Mouse (Mus musculus): ENCODE results near the gene Sppl3.

Gene Sppl3

GRCm38 (mm10) chr5:114980122-114980748 lies 30.7 kb upstream of the Sppl3 start:
- in situ Hi-C loops (cut with MboI; ENCODE audit: low pct_unique_long_range_greater_than_20kb in 1 of 2, low sequenced_read_pairs in 2 of 2, unreplicated experiment in 1 of 2): loop anchor here in 1 of 2 experiments (25.0 kb wide), 1 partner anchor 257 kb away; the partner anchor contains the start of gene Pop5

- in situ Hi-C loops (cut with MboI; ENCODE audit: low pct_unique_long_range_greater_than_20kb in 1 of 2, low sequenced_read_pairs in 2 of 2, unreplicated experiment in 1 of 2): loop anchor here in 1 of 2 experiments (25.0 kb wide), 1 partner anchor 255 kb away; the partner anchor contains the start of gene Pop5
Measured at GRCm38 (mm10) chr5:114982001-114982400, 28.9 kb upstream of the Sppl3 start.

- in situ Hi-C loops (cut with MboI; ENCODE audit: low pct_unique_long_range_greater_than_20kb in 1 of 2, low sequenced_read_pairs in 2 of 2, unreplicated experiment in 1 of 2): loop anchor here in 1 of 2 experiments (25.0 kb wide), 1 partner anchor 252 kb away; the partner anchor contains the start of gene Pop5
Measured at GRCm38 (mm10) chr5:114985074-114985473, 25.9 kb upstream of the Sppl3 start.

GRCm38 (mm10) chr5:114996447-114996846 lies 14.5 kb upstream of the Sppl3 start:
- in situ Hi-C loops (cut with MboI; ENCODE audit: low pct_unique_long_range_greater_than_20kb in 1 of 2, low sequenced_read_pairs in 2 of 2, unreplicated experiment in 1 of 2): loop anchor here in 1 of 2 experiments (25.0 kb wide), 1 partner anchor 241 kb away; the partner anchor contains the start of gene Pop5

DNA sequence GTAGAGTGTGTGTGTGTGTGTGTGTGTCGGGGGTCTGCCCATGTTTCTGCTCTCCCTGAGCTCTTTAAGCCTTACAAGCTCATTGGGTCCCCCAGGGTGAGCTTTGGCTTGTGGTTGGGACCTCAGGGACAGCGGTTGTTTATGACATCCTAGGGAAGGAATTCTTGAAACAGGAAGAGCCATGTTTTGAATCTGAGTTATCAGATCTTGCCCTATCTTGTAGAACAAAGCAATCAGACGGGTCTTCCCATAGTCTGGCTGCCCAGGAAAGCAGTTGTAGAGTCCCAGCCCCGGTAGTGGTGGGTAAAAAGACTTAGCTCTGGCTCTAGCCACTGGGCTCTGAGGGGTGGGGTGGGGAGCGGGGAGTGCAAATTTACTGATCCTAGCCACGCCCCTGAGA lies 13.6 kb upstream of the Sppl3 start:
- in situ Hi-C loops (cut with MboI; ENCODE audit: low pct_unique_long_range_greater_than_20kb in 1 of 2, low sequenced_read_pairs in 2 of 2, unreplicated experiment in 1 of 2): loop anchor here in 1 of 2 experiments (25.0 kb wide), 1 partner anchor 240 kb away; the partner anchor contains the start of gene Pop5

DNA sequence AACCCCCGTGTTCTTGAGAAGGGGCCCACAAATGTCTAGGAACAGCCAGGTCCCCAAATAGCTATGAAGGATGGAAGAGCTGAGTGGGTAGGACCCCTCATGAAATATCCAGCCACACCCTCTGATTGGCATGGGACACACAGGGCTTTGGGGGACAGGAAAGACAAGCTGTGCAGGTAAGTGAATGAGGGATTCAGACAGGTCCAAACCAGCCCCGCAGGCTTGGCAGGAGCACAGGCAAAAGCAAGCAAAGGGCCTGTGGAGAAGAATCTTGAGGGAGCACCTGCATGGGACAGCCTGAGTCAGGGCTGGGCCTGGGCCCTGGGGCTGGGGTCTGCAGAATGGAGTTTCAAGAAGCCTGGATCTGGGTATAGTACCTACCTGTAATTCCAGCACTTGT lies 10.4 kb upstream of the Sppl3 start:
- in situ Hi-C loops (cut with MboI; ENCODE audit: low pct_unique_long_range_greater_than_20kb in 1 of 2, low sequenced_read_pairs in 2 of 2, unreplicated experiment in 1 of 2): no loop called here

DNA sequence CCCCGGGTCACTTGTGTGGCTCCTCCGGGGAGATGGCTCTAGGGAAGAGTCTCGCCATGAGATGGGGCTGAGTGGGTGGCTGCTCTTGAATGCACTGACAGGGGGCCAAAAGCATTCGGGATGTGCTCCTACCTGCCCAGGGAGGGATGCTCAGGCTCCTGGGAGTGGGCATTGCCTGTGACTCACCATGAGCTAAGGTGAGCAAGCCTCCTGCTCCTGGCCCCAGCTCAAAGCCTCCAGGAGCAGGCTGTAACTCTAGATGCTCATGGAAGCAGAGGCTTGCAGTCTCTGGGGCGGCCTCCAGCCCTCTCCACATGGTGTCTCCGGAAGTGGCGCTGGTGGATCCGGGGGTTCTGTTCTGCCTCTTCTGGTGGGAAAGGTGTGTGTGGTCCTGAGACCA lies 9.5 kb upstream of the Sppl3 start:
- in situ Hi-C loops (cut with MboI; ENCODE audit: low pct_unique_long_range_greater_than_20kb in 1 of 2, low sequenced_read_pairs in 2 of 2, unreplicated experiment in 1 of 2): no loop called here

DNA sequence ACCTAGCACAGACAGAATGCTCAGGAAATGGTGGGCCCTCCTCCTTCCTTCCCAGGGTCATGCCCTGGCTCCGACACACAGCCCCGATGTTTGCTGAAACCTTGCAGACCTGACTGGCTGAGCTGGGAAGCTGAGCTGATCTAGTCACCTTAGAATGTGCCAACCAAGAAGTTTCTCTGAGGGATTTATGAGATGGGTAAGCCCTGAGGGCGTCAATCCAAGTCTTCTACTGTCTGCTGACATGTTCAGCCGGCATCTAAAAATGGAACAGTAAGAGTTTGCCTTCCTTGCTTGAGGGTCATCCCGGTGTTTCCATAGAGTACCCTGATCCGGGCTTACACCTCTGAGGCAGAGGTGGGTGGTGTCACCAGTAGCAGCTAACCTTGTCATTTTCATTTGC lies 8.2 kb upstream of the Sppl3 start:
- in situ Hi-C loops (cut with MboI; ENCODE audit: low pct_unique_long_range_greater_than_20kb in 1 of 2, low sequenced_read_pairs in 2 of 2, unreplicated experiment in 1 of 2): no loop called here

GRCm38 (mm10) chr5:115003224-115003873 lies 7.6 kb upstream of the Sppl3 start:
- in situ Hi-C loops (cut with MboI; ENCODE audit: low pct_unique_long_range_greater_than_20kb in 1 of 2, low sequenced_read_pairs in 2 of 2, unreplicated experiment in 1 of 2): no loop called here

- in situ Hi-C loops (cut with MboI; ENCODE audit: low pct_unique_long_range_greater_than_20kb in 1 of 2, low sequenced_read_pairs in 2 of 2, unreplicated experiment in 1 of 2): no loop called here
Measured at GRCm38 (mm10) chr5:115007768-115008167, 3.2 kb upstream of the Sppl3 start.

DNA sequence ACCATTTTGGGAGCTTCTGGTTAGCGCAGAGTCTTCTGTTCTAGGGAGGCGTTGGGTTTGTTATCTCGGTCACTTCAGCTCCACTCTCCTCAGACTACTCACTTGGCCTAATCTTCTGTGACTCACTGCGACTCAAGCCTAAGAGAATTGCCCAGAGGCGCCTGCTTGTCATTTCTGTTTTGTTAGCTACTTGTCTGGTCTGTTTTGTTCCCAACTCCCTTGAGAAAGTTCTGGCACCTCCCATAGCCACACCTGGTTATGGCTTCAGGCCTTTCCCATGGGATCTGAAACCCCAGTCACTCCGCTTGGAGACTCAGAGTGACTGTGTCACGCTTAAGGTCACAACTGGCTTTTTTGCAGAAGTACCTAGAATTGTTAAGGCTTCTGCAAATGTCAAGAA lies 2.6 kb upstream of the Sppl3 start:
- in situ Hi-C loops (cut with MboI; ENCODE audit: low pct_unique_long_range_greater_than_20kb in 1 of 2, low sequenced_read_pairs in 2 of 2, unreplicated experiment in 1 of 2): no loop called here

DNA sequence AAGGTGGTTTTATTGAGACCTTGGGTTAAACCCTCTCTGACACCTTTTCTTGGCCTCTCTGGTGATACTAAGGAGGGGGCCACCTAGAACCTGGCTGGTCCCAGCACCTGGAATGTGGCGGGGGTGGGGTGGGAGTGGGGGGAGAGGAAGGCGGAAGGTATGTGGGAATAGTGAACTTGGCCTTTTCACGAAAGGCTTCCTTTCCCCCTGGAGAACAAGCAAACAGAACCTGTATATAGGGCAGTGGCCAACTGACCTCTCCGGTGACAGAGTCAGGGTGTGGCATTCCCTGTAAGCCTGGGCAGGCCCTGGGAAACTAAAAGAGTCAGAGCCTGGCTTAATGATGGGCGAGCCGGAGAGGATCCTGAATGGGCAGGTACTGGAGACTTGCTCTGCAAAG lies 1.8 kb upstream of the Sppl3 start:
- in situ Hi-C loops (cut with MboI; ENCODE audit: low pct_unique_long_range_greater_than_20kb in 1 of 2, low sequenced_read_pairs in 2 of 2, unreplicated experiment in 1 of 2): no loop called here

GRCm38 (mm10) chr5:115009961-115010360 lies 976 bp upstream of the Sppl3 start:
- in situ Hi-C loops (cut with MboI; ENCODE audit: low pct_unique_long_range_greater_than_20kb in 1 of 2, low sequenced_read_pairs in 2 of 2, unreplicated experiment in 1 of 2): no loop called here

- in situ Hi-C loops (cut with MboI; ENCODE audit: low pct_unique_long_range_greater_than_20kb in 1 of 2, low sequenced_read_pairs in 2 of 2, unreplicated experiment in 1 of 2): no loop called here
Measured at GRCm38 (mm10) chr5:115011217-115011518, 231 bp downstream of the Sppl3 start.

GRCm38 (mm10) chr5:115011519-115012261 lies 753 bp downstream of the Sppl3 start:
- in situ Hi-C loops (cut with MboI; ENCODE audit: low pct_unique_long_range_greater_than_20kb in 1 of 2, low sequenced_read_pairs in 2 of 2, unreplicated experiment in 1 of 2): no loop called here

DNA sequence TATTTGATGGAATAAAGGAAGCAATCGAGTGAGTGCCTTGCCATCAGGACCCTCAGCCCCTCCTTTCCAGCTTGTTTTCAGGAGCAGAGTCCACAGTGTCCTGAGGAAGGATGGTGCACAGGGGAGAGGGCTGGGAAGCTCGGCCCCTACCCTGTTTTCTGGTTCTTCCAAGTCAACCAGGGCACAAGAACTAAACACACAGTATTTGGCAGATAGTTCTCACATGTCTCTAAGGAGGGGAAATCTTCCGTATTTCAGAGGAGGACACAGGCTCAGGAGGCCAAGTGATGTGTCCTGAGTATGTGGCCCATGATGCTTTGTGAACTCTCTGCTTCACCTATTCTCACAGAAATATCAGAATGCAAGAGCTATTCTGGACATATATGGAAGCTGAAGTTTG lies 2.5 kb downstream of the Sppl3 start:
- in situ Hi-C loops (cut with MboI; ENCODE audit: low pct_unique_long_range_greater_than_20kb in 1 of 2, low sequenced_read_pairs in 2 of 2, unreplicated experiment in 1 of 2): no loop called here

DNA sequence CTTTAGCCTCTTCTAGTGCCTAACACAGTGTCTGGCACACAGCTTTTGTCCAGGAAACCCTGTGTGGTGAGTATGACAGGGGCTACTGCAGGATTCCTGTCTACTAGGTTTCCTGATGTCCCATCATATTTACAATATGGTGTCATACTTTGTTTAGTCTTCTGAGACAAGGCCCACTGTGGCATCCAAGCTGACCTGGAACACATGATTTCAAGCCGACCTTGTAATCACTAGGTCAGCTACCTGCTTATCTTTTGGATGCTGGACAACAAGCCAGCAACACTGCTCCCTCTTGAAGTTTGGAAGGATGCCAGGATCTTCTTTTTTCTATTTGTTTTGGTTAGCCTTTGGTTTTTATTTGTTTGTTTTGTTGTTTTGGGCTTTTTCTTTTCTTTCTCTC lies 3.6 kb downstream of the Sppl3 start:
- in situ Hi-C loops (cut with MboI; ENCODE audit: low pct_unique_long_range_greater_than_20kb in 1 of 2, low sequenced_read_pairs in 2 of 2, unreplicated experiment in 1 of 2): no loop called here

DNA sequence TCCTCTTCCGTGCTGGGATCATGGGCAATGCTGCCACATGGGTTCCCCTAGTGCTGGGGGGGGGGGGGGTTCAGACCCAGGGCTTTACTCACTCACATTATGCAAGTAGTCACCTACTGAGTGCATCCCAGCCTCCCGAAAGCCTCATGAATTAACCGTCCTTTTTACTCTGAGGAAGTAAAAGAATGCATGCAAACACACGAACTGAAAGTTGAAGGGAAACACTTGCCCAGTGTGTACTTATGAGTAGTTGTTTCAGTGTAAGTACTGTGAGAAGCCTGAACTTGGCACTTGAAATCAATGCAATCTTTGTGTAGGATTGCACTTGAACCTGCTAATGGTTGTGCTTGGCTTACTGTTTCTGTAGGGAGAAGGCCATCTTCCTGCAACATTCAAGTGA lies 4.2 kb downstream of the Sppl3 start:
- in situ Hi-C loops (cut with MboI; ENCODE audit: low pct_unique_long_range_greater_than_20kb in 1 of 2, low sequenced_read_pairs in 2 of 2, unreplicated experiment in 1 of 2): no loop called here

GRCm38 (mm10) chr5:115018270-115018669 lies 7.3 kb downstream of the Sppl3 start:
- in situ Hi-C loops (cut with MboI; ENCODE audit: low pct_unique_long_range_greater_than_20kb in 1 of 2, low sequenced_read_pairs in 2 of 2, unreplicated experiment in 1 of 2): no loop called here
